Mouse (Mus musculus): ENCODE data around the gene Rab40b. TPM values are rescaled to one million over a fixed set of nuclear protein-coding genes. Genes with fewer than 3 reads are reported as not detected.
"Not testable (repeated sequence)": the region's sequence is repeated elsewhere in the genome, so short reads cannot be mapped to it uniquely, and the experiment has no call there.

Rab40b gene
- total RNA-seq, 2 experiments from 2014 or later = 2.9 to 3.3 TPM

DNA sequence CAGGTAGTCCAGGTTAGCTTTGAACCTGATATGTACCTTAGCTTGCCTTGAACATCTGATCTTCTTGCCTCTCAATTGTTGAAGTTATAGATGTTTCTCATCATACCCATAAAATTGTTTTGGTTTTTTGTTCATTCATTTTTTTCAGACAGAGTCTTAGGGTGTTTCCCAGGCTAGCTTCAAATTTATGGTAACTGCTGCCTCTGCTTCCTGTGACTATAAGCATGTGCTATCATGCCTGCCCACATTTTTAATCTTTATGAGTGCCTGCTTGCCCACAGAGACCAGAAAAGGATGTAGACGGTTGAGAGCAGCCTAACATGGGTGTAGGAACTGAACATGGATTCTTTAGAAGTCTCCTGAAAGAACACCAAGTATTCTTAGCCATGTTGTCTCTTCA lies 19.3 kb downstream of the Rab40b start:
- DNase-seq = no peak

DNA sequence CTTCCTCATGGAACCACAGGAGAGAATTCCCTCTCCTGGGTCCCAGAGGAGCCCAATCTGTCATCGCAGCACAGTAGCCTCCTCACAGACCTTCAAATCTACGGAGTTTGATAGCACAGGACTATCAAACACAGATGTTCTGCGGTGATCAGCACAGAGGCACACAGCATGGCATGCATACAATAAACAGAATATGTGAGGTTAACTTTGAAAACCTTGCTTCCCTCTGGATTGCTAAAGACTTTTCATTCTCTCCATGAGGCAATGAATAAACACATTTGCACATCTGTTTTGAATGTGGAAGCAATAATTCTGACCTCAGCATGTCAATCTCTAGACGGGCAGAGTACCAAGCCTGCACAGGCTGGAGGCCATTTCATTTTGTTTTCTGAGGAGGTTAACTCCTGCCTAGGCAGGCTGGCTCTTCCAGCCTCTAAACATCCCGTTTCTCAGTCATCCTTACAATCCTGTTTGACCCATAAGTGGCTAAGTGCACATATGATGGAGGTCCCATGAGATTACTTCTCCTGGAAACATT lies 20.8 kb downstream of the Rab40b start:
- no peak for DNase-seq

DNA sequence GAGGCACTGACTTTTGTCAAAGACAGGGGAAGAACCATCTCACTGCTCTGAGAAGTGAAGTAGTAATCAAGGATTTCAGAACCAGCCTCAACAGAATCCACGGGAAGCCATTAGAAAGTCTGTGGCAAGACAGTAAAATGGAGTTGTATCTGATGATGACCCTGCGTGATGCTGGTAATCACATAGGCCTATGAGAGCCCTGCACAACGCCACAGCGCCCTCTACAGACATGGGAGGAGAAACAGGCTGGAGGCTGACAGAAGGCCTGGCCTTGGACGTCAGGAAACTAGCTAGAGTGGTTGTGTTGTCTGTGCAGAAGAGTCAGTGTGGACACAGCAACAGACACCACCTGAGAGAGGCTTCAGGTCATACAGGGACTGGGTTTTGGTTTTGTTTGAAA lies 25.8 kb downstream of the Rab40b start:
- peak; percentile 28 for DNase-seq

DNA sequence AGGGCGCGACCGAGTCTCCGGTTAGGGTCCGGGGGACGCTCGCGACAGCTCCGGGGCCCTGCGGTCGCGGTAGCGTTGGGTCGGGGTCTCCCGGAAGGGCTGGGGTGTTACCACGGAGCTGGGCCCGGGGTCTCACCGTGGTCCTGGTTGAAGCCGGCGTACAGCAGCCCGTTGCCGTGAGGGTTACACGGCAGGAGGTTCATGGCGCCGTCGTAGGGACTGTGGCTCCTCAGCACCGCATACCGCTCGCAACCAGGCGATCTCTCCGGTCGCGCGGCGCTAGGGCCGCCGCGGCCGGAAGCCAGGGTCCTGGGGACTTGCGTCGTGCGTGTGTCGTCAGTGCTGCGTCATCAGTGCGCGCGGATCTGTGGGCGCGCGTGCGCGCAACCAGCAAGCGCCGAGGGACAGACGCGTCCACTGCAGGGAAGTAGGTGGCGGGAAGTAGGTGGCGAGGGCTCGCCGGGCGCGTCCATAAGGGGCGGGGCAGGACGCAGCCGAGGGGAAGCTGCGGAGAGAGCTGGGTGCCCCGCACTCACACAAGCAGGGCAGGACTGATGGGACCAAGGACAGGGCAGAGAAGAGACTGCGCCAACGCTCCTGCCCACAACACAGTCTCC lies 33.9 kb downstream of the Rab40b start, which contains the start of gene Wdr45b:
Wdr45b (minus strand) TSS at position 355 of the 617 bp plus-strand sequence.
- DNase-seq = peak; percentile 98

DNA sequence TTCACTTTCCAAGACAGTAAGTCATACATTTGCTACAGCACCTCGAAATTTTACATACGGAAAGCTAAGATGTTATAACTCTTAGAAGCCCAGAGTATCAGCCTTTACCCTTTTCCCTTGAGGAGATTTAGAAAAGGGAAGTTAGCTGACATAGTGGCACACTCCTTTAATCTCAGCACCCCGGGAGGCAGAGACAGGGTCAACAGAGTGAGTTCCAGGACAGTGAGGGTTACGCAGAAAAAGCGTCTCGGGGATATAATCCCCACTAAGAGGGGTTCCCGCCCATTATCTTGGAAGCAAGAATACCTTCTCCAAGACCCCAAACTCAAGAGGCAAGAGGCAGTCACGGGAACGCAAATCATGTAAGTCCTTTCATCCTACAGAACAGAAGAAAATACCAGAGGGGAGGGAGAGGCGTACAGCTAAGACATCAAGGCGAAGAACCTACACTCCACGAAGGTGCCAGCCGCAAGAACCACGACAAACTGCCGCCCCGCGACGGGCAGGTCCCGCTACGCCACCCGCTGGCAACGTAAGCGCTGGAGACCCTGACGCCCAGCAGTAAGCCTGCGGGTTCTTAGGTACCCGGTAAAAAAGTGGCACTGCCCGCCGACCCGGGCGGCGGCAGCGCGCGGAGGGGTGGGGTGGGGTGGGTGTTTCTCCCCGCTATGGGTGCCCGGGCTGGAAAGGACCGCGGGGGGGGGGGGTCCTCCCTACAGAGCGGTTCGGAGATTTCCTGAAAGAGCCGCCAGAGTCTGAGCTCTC lies 34.5 kb downstream of the Rab40b start:
- peak; percentile 48 for DNase-seq

DNA sequence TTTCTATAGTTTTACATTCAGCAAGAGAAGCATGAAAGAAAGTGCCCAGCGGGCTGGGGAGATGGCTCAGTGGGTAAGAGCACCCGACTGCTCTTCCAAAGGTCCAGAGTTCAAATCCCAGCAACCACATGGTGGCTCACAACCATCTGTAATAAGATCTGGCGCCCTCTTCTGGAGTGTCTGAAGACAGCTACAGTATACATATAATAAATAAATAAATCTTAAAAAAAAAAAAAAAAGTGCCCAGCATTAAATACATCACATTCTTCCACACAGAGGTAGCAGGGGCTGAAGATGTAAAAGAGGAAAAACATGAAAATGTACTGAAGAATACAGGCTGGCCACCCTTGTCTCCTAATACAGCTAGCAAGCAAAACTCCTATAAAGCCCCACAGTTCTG lies 39.3 kb downstream of the Rab40b start:
- DNase-seq = not testable (repeated sequence)

- DNase-seq = no peak
These were observed 39.9 kb downstream of the Rab40b start for GRCm38 (mm10) chr11:121348166-121348565.

GRCm38 (mm10) chr11:121347036-121347435 lies 41.0 kb downstream of the Rab40b start:
- DNase-seq = peak; percentile 54

GRCm38 (mm10) chr11:121342423-121342822 lies 45.6 kb downstream of the Rab40b start:
- not testable (repeated sequence) for DNase-seq

GRCm38 (mm10) chr11:121340287-121340686 lies 47.8 kb downstream of the Rab40b start:
- no peak for DNase-seq

DNA sequence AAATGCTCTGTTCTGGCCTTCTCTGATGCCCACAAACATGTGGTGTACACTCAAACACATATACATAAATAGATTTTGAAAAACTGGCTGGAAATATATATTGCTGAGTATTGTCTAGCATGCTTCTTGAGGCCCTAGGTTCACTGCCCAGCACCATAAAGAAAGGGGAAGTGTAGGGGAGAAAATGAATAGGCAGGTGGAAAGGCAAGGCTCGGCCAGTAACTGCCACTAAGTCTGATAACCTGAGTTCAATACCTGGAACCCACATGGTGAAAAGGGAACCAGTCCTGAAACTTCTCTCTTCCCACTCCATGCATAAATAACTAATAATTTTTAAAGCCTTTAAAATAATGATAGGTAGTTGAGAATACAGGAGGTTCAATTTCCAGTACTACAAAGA lies 48.4 kb downstream of the Rab40b start:
- no peak for DNase-seq

DNA sequence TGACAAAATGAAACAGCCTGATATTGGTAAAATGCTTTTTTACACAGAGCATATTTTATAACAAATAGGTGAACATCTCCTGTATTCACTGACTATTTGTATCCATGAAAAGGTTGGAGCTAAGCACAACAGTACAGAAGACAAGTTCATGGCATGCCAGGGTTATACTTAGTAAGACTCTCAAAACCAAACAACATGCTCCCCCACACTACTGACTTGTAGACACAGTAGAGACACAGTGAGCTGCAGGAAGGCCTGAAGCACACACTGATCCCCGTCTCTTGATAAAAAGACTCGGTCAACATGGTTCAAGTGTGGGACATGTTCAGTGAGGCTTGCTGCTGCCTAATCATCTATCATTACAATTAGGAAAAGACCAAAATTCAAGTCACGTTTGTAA lies 56.4 kb downstream of the Rab40b start:
- no peak for DNase-seq

- no peak for DNase-seq
These were observed 59.4 kb downstream of the Rab40b start for GRCm38 (mm10) chr11:121328619-121329018.

- no peak for DNase-seq
These were observed 59.8 kb downstream of the Rab40b start for GRCm38 (mm10) chr11:121328206-121328605.

DNA sequence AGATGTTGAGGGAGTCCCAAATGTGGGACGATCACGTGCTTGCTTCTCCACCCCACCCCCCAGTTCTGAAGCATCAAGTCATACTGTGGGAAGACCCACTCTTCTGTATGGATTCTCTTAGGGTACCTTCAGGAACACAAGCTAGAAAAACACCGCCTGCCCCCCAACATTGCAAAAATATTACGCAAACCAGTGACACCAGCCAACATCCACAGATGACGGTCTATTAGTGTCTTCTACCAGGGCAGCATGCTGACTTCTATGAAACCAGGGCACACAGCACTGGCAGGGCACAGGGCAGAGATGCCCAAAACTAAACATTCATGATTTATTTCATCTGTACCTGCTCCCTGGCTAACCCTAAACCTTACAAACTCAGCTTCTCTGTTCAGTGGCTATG lies 61.4 kb downstream of the Rab40b start:
- no peak for DNase-seq

DNA sequence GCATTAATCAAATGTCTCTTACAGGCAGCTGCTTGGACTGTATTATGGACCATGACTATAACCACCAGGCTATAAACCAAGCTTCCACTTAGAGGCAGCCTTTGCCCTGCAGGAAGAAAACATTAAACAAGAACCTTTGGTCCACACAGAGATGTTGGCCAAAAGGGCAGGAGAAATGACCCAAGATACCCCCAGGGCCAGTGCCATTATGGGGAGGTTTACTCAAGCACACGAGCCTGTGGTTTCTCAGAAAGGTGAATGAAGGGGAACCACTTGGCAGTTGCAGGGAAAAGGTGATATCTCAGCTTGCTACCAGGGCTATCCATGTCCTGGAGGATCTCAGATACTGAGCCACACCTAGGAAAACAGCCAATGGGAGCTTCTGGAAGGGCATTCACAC lies 62.0 kb downstream of the Rab40b start:
- no peak for DNase-seq

DNA sequence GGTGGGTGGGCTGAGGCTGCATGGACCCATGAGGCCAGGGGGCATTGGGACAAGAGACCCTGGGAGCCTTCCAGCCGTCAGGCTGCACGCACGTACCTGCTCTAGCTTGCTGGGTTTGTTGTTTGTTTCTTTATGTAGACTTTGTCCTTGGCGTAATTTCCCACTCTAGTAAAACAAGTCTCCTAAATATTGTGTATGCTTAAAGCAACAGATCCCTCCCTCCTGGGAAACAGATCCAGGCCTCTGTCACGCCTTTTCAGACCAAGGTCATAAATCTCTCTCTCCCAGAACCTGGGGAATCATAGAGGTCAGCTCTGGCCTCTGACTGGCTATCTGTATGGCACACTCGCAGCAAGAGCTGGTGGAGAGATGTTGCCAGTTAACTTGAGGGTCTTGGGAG lies 80.3 kb downstream of the Rab40b start:
- not testable (repeated sequence) for DNase-seq

DNA sequence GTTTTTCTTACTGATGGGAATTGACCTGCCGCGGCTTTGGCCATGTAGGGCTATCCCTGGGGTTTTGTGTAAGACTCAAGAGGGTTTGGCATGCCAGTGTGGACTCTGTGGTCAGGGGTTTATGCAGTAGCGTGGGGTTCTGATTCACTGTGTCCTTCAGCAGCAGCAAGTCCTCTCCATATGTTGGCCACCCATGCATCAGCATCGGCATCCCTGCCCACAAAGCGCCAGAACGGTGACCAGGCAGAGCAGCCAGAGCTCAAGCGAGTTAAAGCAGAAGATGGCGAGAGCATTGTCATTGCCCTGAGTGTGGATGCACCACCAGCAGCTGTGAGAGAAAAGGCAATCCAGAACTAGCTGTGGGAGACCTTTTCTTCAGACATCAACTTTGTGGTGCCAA lies 81.4 kb downstream of the Rab40b start:
- no peak for DNase-seq

Small RNA genes within 50 kb of the gene (microRNA-seq; reads per million reads assigned to microRNA genes)
- 0 to 0.20 reads per million in 2 experiments for gene Mir7236

Other genes with a start within 250 kb of the Rab40b start
- gene Tex19.1, start 242.1 kb downstream of the Rab40b start, total RNA-seq (2021) = not detected
- under 1 TPM; 0.14 to 0.20 TPM for gene Uts2r, start 228.0 kb downstream of the Rab40b start, total RNA-seq (2021)
- gene Hexdc, start 183.8 kb downstream of the Rab40b start, total RNA-seq (2021) = 10 to 100 TPM; 17.0 to 17.8 TPM
- gene Ogfod3, start 183.5 kb downstream of the Rab40b start, total RNA-seq (2021) = 10 to 100 TPM; 18.7 to 22.2 TPM
- 10 to 100 TPM; 11.8 to 12.5 TPM for gene Cybc1, start 158.9 kb downstream of the Rab40b start, total RNA-seq (2021)
- 10 to 100 TPM; 58.7 to 62.4 TPM for gene Narf, start 151.0 kb downstream of the Rab40b start, total RNA-seq (2021)
- gene Foxk2, start 128.3 kb downstream of the Rab40b start, total RNA-seq (2021) = 10 to 100 TPM; 30.3 to 34.5 TPM
- 10 to 100 TPM; 55.8 to 56.4 TPM for gene Wdr45b, start 33.8 kb downstream of the Rab40b start, total RNA-seq (2021)
- 1 to 10 TPM; 5.2 to 6.5 TPM for gene Fn3krp, start 33.1 kb upstream of the Rab40b start, total RNA-seq (2021)
- 10 to 100 TPM; 13.7 to 14.6 TPM for gene Fn3k, start 46.7 kb upstream of the Rab40b start, total RNA-seq (2021)
- gene Tbcd, start 63.7 kb upstream of the Rab40b start, total RNA-seq (2021) = 10 to 100 TPM; 24.7 to 25.2 TPM
- gene Zfp750, start 131.1 kb upstream of the Rab40b start, total RNA-seq (2021) = under 1 TPM in 1 of 2 experiments, not detected in 1; 0.07 TPM

All from heart, postnatal 4 days (tissue).